Mouse (Mus musculus): ENCODE data around the gene Bglap3.
"Not testable (repeated sequence)": the region's sequence is repeated elsewhere in the genome, so short reads cannot be mapped to it uniquely, and the experiment has no call there.

Gene Bglap3

DNA sequence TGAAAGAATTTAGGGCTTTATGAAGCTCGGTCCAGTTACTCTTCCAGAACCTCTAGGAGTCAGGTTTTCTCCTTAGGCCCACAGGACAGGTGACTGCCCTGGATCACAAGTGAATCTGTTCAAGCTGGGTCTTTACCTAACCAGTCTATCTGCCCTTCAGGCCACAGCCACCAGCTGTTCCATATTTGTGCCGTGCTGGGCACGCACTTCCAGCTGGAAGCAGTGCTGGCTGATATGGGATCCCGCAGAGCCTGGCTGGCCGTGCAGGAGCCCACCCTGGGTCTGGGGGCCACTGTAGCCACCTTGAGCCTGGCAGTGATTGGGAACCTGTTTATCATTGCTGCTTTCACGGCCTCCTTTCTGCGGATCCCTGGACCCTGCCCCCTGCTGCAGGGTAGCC, 4.1 kb upstream of the Bglap3 start:
- DNase-seq (ENCODE audit: low spot score) = not testable (repeated sequence)

- DNase-seq (ENCODE audit: low spot score) = not testable (repeated sequence)
Observed at GRCm38 (mm10) chr3:88375750-88376626, 3.4 kb upstream of the Bglap3 start.

DNA sequence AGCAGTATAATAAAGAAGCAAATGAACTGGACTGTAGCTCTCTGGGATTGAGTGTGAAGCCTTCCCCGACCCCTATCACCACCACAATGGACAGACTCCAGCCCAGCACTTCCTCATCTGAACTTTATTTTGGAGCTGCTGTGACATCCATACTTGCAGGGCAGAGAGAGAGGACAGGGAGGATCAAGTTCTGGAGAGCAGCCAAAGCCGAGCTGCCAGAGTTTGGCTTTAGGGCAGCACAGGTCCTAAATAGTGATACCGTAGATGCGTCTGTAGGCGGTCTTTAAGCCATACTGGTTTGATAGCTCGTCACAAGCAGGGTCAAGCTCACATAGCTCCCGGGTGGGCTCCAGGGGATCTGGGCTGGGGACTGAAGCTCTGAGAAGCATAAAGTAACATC, 4.0 kb downstream of the Bglap3 start:
- not testable (repeated sequence) for DNase-seq (ENCODE audit: low spot score)

- not testable (repeated sequence) for DNase-seq (ENCODE audit: low spot score)
Observed at GRCm38 (mm10) chr3:88367517-88367916, 5.0 kb downstream of the Bglap3 start.

GRCm38 (mm10) chr3:88366830-88367428, 5.6 kb downstream of the Bglap3 start:
- peak; percentile 36 for DNase-seq (ENCODE audit: low spot score)

DNA sequence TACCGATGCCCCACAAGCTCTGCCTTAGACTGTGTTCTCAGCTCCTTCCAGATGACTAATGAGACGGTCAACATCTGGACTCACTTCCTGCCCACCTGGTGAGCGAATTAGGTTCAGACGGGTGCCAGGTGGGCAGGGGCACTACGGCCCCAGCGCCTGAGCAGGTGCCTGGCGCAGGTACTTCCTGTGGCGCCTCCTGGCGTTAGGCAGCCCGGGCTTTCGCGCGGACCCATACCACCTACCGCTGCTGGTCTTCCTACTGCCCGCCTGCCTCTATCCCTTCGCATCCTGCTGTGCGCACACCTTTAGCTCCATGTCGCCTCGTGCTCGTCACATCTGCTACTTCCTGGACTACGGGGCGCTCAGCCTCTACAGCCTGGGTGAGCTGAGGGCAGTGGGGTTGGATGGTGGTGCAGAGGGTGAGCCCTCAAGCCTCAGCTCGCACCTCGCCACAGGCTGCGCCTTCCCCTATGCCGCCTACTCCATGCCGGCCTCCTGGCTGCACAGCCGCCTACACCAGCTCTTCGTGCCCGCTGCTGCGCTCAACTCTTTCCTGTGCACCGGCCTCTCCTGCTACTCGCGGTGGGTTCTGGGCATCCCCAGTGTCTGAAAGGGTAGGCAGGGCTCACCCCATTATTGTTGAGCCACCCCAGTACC, 6.7 kb downstream of the Bglap3 start:
- no peak for DNase-seq (ENCODE audit: low spot score)

- DNase-seq (ENCODE audit: low spot score) = peak; percentile 74
Observed at GRCm38 (mm10) chr3:88364337-88364736, 8.2 kb downstream of the Bglap3 start, which contains the start of gene Paqr6. Paqr6 (plus strand) TSS chr3:88364584.

GRCm38 (mm10) chr3:88363700-88364099, 8.8 kb downstream of the Bglap3 start:
- peak; percentile 18 for DNase-seq (ENCODE audit: low spot score)

GRCm38 (mm10) chr3:88361612-88362313, 10.8 kb downstream of the Bglap3 start:
- DNase-seq (ENCODE audit: low spot score) = no peak

GRCm38 (mm10) chr3:88361096-88361495, 11.4 kb downstream of the Bglap3 start:
- no peak for DNase-seq (ENCODE audit: low spot score)

GRCm38 (mm10) chr3:88359989-88360388, 12.6 kb downstream of the Bglap3 start:
- DNase-seq (ENCODE audit: low spot score) = no peak

DNA sequence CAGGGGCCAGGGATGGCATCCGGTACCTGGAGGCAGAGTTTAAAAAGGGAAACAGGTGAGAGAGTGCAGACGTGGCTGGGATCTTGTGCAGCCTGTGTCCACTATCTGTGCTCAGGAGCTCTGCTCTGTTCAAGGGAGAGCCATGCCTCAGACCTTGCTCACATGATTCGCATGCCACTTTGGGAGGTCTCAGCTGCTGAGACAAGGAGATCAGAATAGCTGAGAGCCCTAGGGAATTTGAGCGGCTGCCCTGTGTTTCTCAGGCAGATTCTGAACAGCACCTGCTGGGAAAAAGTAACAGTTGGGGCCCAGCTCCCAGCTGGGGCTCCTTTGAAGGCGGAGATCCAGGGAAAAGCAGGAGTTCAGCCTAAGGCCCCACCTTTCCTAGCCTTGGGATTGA, 13.0 kb downstream of the Bglap3 start:
- no peak for DNase-seq (ENCODE audit: low spot score)

- DNase-seq (ENCODE audit: low spot score) = no peak
Observed at GRCm38 (mm10) chr3:88354396-88355165, 18.0 kb downstream of the Bglap3 start.

DNA sequence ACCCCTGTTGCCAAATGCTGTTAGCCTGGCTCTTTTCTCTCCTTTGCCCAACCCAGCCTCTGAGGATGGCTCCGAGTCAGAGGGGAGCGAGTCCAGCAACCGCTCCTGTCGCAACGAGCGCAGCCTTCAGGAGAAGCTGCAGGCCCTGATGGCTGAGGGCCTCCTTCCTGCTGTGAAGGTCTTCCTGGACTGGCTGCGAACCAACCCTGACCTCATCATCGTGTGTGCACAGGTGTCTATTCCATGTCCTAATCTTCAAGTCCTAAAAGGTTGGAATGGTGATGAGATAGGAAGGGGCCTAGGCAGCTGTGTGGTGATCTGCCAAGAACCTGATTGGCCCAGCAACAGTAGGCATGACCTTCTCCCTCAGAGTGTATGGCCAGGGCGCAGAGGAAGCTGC, 19.6 kb downstream of the Bglap3 start:
- no peak for DNase-seq (ENCODE audit: low spot score)

GRCm38 (mm10) chr3:88350732-88351131, 21.8 kb downstream of the Bglap3 start:
- DNase-seq (ENCODE audit: low spot score) = no peak

DNA sequence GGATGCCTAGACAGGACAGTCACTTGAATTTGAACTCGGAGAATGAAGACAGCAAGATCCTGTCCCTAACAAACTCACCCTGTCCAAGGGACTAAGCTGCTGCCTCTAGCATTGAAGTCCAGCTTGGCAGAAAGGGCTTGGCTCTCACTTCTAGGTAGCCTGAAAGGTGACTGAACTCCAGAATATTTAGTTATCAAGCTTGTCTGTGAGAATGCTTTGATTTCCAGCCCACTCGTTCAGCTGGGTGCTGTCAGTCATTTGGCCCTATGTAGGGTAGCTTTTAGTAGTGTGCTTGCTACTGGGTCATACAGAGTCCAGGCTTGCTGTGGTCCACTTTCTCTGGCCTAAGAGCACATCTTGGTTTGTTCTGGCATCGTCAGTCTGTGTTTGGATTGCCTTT, 33.5 kb downstream of the Bglap3 start:
- DNase-seq (ENCODE audit: low spot score) = no peak

DNA sequence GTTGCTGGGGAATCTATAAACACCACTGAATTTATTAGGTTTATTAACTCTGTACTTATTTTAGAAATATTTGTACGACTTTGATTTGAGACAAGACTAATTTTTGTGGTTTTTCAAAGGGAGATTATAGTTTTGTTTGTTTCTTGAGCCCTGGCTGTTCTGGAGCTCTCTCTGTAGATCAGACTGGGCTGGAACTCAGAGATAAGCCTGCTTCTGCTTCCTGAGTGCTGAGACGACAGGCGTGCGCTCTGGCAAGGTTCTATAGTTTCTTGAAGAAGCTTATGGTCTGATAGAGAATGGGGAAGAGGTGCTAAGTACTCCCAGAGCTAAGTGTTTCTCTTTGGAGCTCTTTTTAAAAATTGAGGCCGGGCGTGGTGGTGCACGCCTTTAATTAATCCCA, 34.2 kb downstream of the Bglap3 start:
- no peak for DNase-seq (ENCODE audit: low spot score)

DNA sequence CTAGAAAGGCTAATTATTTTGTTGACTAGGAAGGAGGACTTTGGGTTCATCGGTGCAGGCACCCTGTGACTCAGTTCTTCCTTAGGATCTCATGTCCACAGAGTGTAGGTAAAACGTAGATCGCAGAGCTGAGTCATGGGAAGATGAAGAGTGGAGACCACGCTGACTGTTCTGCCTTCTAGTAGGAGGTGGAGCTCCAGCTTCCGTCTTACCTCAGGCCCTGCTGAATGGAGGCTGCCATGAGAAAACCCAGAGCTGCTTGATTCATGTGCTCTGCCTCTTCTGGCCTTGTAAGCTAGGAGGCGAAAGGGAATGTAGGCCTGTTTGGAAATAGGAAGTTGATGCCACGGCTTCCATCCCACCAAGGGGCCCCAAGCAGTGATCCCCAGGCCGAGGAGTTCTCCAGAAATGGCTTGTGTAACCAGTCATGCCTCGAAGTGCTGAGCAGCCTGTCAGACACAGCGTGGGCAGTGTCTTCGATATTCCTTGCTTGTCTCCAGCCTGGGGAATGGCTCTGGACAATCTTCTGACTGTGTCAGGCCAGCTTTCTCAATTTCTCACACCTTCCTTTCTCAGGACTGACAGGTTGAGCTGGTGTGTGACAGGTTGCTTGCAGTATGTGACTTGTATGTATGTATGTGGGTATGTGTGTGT, 35.0 kb downstream of the Bglap3 start:
- DNase-seq (ENCODE audit: low spot score) = no peak

- DNase-seq (ENCODE audit: low spot score) = peak; percentile 98
Observed at GRCm38 (mm10) chr3:88336058-88337013, 36.2 kb downstream of the Bglap3 start, which contains the start of the genes Tmem79 and Smg5. Tmem79 (minus strand) TSS chr3:88336148. Smg5 (plus strand) TSS chr3:88336260.

Data from lung, postnatal 25 days (tissue).